In the genomic region with DNA sequence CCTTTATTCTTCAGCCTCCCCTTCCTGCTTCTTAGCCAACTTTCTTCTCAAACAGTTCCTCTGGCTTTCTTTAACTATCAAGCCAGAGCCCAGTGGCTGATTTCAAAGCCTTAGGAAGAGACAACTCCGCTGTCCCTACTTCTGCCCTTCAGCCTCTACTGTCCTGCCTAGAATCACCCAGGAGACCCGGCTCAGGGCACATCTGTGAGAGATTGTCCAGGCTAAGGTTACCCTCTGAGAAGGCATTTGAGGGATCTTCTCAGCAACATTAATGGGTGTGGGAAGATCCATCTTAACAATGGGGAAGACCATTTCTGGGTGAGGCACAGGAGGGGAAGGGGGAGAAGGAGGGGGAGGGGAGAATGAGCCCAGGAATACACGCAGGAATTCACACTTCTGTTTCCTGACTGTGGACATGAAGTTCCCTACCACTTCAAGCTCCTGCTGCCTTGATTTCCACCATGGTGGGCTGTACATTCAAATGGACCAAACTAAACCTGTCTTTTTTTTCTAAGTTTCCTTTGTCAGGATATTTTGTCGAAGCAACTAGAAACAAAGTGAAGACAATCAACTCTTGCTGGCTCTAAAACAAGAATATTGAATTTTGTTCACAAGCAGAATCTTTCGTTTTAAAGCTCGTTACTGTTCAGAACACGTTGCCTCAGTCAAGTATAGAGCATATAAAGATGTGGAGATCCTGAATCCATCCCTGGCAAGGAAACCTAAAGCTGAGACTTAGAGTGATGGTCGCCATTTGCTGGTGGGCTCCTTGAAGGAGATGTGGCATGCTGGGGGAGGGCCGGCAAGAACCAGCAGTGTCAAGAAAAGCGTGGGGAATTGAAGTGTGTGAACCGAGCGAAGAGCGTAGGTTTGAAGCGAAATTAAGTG, we compare ENCODE assay signal across 9 mouse cellular contexts. TPM values are rescaled to one million over a fixed set of nuclear protein-coding genes. Genes with fewer than 3 reads are reported as not detected.
DNase-seq lines count a peak whose midpoint lies in the region; ATAC-seq lines count a peak whose summit lies in the region.
"Had no signal": no experiment of that assay in that cellular context is flagged by ENCODE, and none has a peak within 500 bp of the region (broad histone marks: within the 10 kb centered on the region; RNA-seq: fewer than 3 reads in every experiment).

No protein-coding gene starts in this region.

- peak overlapping the region; percentile 89 for H3K4me2 ChIP-seq in heart, embryonic 14.5 days (ENCODE audit: low read length)
- peak overlapping the region; percentile 78 for H3K4me2 ChIP-seq in liver, embryonic 13.5 days
- H3K4me2 ChIP-seq in stomach, embryonic 14.5 days (replicated peaks; ENCODE audit: low read depth, low read length): peak overlapping the region; percentile 46

- peaks cover 0 to 10% of the 10 kb centered on the region in 2 experiments; a peak in 2 of 4 replicates for H3K4me1 ChIP-seq in heart, embryonic 14.5 days (ENCODE audit: control insufficient read depth in 2 of 2, insufficient read depth in 2 of 2, low read length in 2 of 2)
- peaks cover 50% of the 10 kb centered on the region for H3K4me1 ChIP-seq in liver, embryonic 13.5 days (replicated peaks)
- no peaks in the 10 kb centered on the region; the same call in 1 of the 2 replicates for H3K4me1 ChIP-seq in stomach, embryonic 14.5 days (ENCODE audit: control insufficient read depth, insufficient read depth, low read length)

- peak overlapping the region; percentile 84 for H3K9ac ChIP-seq in heart, embryonic 14.5 days (ENCODE audit: low read length)
- peak overlapping the region; percentile 83 for H3K9ac ChIP-seq in liver, embryonic 13.5 days
- H3K9ac ChIP-seq in stomach, embryonic 14.5 days (replicated peaks; ENCODE audit: low read depth, low read length): peak overlapping the region; percentile 40

- DNase-seq in cerebellum, adult 11 months: peak; percentile 18
- no peak for DNase-seq in cerebellum, postnatal 25 days
- peak; percentile 33 for DNase-seq in thymus, postnatal 25 days
- no peak for DNase-seq in thymus, postnatal 10 days (ENCODE audit: low spot score in 2 of 2)
- no peak for DNase-seq in liver, embryonic 13.5 days
- DNase-seq in spleen, adult 18-20 months: no peak

- no peak for ATAC-seq in heart, embryonic 14.5 days (ENCODE audit: insufficient number of reproducible peaks, insufficient read depth, low FRiP score, low read depth)
- ATAC-seq in liver, embryonic 13.5 days (ENCODE audit: low read depth): no peak
- no peak for ATAC-seq in stomach, embryonic 14.5 days (ENCODE audit: insufficient number of reproducible peaks, insufficient read depth, low FRiP score, low read depth)

- H3K36me3 ChIP-seq in heart, embryonic 14.5 days (ENCODE audit: control insufficient read depth, insufficient read depth, low read length): no peaks in the 10 kb centered on the region
- H3K36me3 ChIP-seq in liver, embryonic 13.5 days: no peaks in the 10 kb centered on the region
- no peaks in the 10 kb centered on the region for H3K36me3 ChIP-seq in stomach, embryonic 14.5 days (ENCODE audit: control insufficient read depth, insufficient read depth, low read length)

- no peaks in the 10 kb centered on the region for H3K27me3 ChIP-seq in heart, embryonic 14.5 days (ENCODE audit: control insufficient read depth, insufficient read depth, low read length)
- H3K27me3 ChIP-seq in liver, embryonic 13.5 days: no peaks in the 10 kb centered on the region
- H3K27me3 ChIP-seq in stomach, embryonic 14.5 days (ENCODE audit: control insufficient read depth, insufficient read depth, low read length): no peaks in the 10 kb centered on the region
- H3K27me3 ChIP-seq: Patski had no signal

- H3K4me3 ChIP-seq in heart, embryonic 14.5 days (ENCODE audit: control insufficient read depth in 1 of 2, insufficient read depth in 1 of 2, low read depth in 1 of 2, low read length in 2 of 2): peak overlapping the region; percentile 69 to 73
- H3K4me3 ChIP-seq in liver, embryonic 13.5 days (replicated peaks): peak overlapping the region; percentile 80
- H3K4me3 ChIP-seq in stomach, embryonic 14.5 days (ENCODE audit: low read depth, low read length): peak overlapping the region; percentile 67

- H3K27ac ChIP-seq in heart, embryonic 14.5 days (replicated peaks in 1 of 2; ENCODE audit: control insufficient read depth in 1 of 2, insufficient read depth in 1 of 2, low read depth in 2 of 2, low read length in 2 of 2): peak overlapping the region; percentile 55 to 86
- no peak overlapping the region; the same call in 1 of the 2 replicates for H3K27ac ChIP-seq in liver, embryonic 13.5 days
- H3K27ac ChIP-seq in stomach, embryonic 14.5 days (ENCODE audit: low read length): peak overlapping the region; percentile 97

- no peaks in the 10 kb centered on the region for H3K9me3 ChIP-seq in heart, embryonic 14.5 days (ENCODE audit: control insufficient read depth, low read length)
- no peaks in the 10 kb centered on the region for H3K9me3 ChIP-seq in liver, embryonic 13.5 days (replicated peaks)
- H3K9me3 ChIP-seq in stomach, embryonic 14.5 days (ENCODE audit: control insufficient read depth, low read depth, low read length): no peaks in the 10 kb centered on the region

- under 1% methylated on average over 14 of the region's 14 CpGs for WGBS in heart, embryonic 14.5 days
- 2% methylated on average over 14 of the region's 14 CpGs for WGBS in liver, embryonic 13.5 days (ENCODE audit: insufficient replicate concordance)
- WGBS in stomach, embryonic 14.5 days: 3% methylated on average over 14 of the region's 14 CpGs

RNA-seq across cellular contexts. Expression of a gene that starts 11.6 kb away (rescaled TPM):
- not detected in 2 replicates for polyA plus RNA-seq in heart, embryonic 14.5 days (2014; fragmentation: Nextera tagmentation; extraction: Ambion mirVana)
- polyA plus RNA-seq in liver, embryonic 13.5 days (2015; fragmentation: Nextera tagmentation; extraction: Ambion mirVana): 0.09 TPM in 1 of 2 replicates, not detected in the other
- polyA plus RNA-seq in stomach, embryonic 14.5 days (2014; fragmentation: Nextera tagmentation; extraction: Ambion mirVana): 0.29 and 0.34 TPM in 2 replicates
- polyA plus RNA-seq: Patski had no signal

RNA-seq across cellular contexts. Expression of a gene that starts 11.6 kb away (rescaled TPM):
- not detected in 2 replicates for polyA plus RNA-seq in heart, embryonic 14.5 days (2014; fragmentation: Nextera tagmentation; extraction: Ambion mirVana)
- 0.20 TPM in 1 of 2 replicates, not detected in the other for polyA plus RNA-seq in liver, embryonic 13.5 days (2015; fragmentation: Nextera tagmentation; extraction: Ambion mirVana)
- polyA plus RNA-seq in stomach, embryonic 14.5 days (2014; fragmentation: Nextera tagmentation; extraction: Ambion mirVana): not detected in 2 replicates
- polyA plus RNA-seq: Patski had no signal

RNA-seq across cellular contexts. Expression of a gene that starts 48.7 kb away (rescaled TPM):
- not detected in 2 replicates for polyA plus RNA-seq in heart, embryonic 14.5 days (2014; fragmentation: Nextera tagmentation; extraction: Ambion mirVana)
- 0.08 and 0.10 TPM in 2 replicates for polyA plus RNA-seq in liver, embryonic 13.5 days (2015; fragmentation: Nextera tagmentation; extraction: Ambion mirVana)
- not detected in 2 replicates for polyA plus RNA-seq in stomach, embryonic 14.5 days (2014; fragmentation: Nextera tagmentation; extraction: Ambion mirVana)
- polyA plus RNA-seq: Patski had no signal

RNA-seq across cellular contexts. Expression of a gene that starts 49.7 kb away (rescaled TPM):
- 0.08 TPM in 1 of 2 replicates, not detected in the other for polyA plus RNA-seq in heart, embryonic 14.5 days (2014; fragmentation: Nextera tagmentation; extraction: Ambion mirVana)
- 0.09 and 0.16 TPM in 2 replicates for polyA plus RNA-seq in liver, embryonic 13.5 days (2015; fragmentation: Nextera tagmentation; extraction: Ambion mirVana)
- polyA plus RNA-seq in stomach, embryonic 14.5 days (2014; fragmentation: Nextera tagmentation; extraction: Ambion mirVana): not detected in 2 replicates
- polyA plus RNA-seq: Patski had no signal

RNA-seq across cellular contexts. Expression of a gene that starts 53.2 kb away (rescaled TPM):
- 0.34 TPM in 1 of 2 replicates, not detected in the other for polyA plus RNA-seq in heart, embryonic 14.5 days (2014; fragmentation: Nextera tagmentation; extraction: Ambion mirVana)
- 6.9 and 7.6 TPM in 2 replicates for polyA plus RNA-seq in liver, embryonic 13.5 days (2015; fragmentation: Nextera tagmentation; extraction: Ambion mirVana)
- polyA plus RNA-seq in stomach, embryonic 14.5 days (2014; fragmentation: Nextera tagmentation; extraction: Ambion mirVana): 1.5 and 1.9 TPM in 2 replicates
- polyA plus RNA-seq: Patski had no signal

Comparison
In these comparisons a context has a peak if more than half of its experiments do, and no peak if none do; other contexts are left out.
1. DNase-seq: peak in cerebellum, adult 11 months (single experiment) and thymus, postnatal 25 days (single experiment); none in cerebellum, postnatal 25 days (0 of 2), thymus, postnatal 10 days (0 of 2), liver, embryonic 13.5 days (single experiment) and spleen, adult 18-20 months (0 of 2).
2. Peak in every context shown above with its lines, with median percentiles within 50 percentile points of each other: H3K4me2 ChIP-seq, H3K4me3 ChIP-seq and H3K9ac ChIP-seq.